Mouse (Mus musculus): ENCODE data around the gene Tmem106b. TPM values are rescaled to one million over a fixed set of nuclear protein-coding genes. Genes with fewer than 3 reads are reported as not detected.

The Tmem106b gene
- 31.5 and 37.9 TPM in 2 replicates for polyA plus RNA-seq (2014; fragmentation: Nextera tagmentation; extraction: Ambion mirVana)

DNA sequence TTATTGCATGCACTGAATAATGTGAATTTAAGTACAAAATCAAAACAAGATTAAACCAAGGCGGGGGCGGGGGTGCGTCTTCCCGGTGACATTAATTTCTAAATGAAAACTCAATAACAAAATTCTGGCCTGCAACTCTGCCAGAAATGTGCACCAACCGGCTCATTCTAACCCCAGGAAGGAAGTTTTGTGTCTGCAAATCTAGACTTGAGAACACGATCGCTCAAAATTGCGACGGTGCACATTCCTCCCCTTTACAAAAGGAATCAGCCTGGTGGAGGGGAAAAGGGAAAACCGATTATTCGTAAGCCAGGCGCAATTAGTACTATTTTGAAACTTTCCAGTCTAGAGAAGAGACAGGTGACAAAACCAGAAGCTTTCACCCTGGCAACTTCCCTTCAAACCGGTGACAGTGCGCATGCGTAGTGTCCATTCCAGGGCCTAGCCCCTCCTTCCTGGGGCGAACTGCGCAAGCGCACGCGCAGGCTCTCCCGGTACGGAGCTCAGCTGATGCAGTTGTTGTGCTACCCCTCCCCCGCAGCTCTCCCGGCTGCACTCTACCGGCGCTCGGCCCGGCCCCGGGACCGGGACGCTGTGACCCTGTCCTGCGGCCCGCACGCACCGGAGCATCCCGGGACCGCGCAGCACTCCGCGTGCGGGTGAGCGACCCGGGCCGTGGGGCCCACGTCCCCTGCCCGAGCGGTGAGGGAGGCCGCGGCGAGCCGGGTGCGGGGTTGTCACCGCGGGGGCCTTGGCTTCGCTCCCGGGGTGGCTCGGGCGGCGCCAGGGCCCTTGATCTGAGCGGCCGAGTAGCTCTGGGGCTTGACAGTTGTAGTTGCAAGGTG, at the start of gene Tmem106b:
Gene Tmem106b (plus strand): TSS at position 458 of the 845 bp plus-strand sequence.
- Histone ChIP-seq H3K9ac (peak within 1 kb of the TSS; percentile 93), H3K9me3 (ENCODE audit: low read depth, low read length) (no peaks in the 10 kb centered on the region), H3K36me3 (ENCODE audit: insufficient read depth) (peaks cover 16% of the 10 kb centered on the region; the same call in 1 of the 2 replicates), H3K4me2 (peak within 1 kb of the TSS; percentile 77), H3K27me3 (ENCODE audit: insufficient read depth, low read length) (no peaks in the 10 kb centered on the region), H3K4me1 (ENCODE audit: insufficient read depth) (0 out of 2 replicates have a peak, but pooled peaks cover 3% of the 10 kb centered on the region), H3K27ac (ENCODE audit: low read depth) (peak within 1 kb of the TSS; percentile 69; the same call in 1 of the 2 replicates), H3K4me3 (ENCODE audit: low read depth, low read length) (peak within 1 kb of the TSS; percentile 91)
- ATAC-seq (ENCODE audit: insufficient read depth) = peak; percentile 99
- 3% methylated on average over 61 of the region's 61 CpGs for WGBS
- DNase-seq = peak; percentile 98
- TF ChIP-seq CTCF (IDR thresholded peaks at IDR 0.05; ENCODE audit: low read depth) = no peak

DNA sequence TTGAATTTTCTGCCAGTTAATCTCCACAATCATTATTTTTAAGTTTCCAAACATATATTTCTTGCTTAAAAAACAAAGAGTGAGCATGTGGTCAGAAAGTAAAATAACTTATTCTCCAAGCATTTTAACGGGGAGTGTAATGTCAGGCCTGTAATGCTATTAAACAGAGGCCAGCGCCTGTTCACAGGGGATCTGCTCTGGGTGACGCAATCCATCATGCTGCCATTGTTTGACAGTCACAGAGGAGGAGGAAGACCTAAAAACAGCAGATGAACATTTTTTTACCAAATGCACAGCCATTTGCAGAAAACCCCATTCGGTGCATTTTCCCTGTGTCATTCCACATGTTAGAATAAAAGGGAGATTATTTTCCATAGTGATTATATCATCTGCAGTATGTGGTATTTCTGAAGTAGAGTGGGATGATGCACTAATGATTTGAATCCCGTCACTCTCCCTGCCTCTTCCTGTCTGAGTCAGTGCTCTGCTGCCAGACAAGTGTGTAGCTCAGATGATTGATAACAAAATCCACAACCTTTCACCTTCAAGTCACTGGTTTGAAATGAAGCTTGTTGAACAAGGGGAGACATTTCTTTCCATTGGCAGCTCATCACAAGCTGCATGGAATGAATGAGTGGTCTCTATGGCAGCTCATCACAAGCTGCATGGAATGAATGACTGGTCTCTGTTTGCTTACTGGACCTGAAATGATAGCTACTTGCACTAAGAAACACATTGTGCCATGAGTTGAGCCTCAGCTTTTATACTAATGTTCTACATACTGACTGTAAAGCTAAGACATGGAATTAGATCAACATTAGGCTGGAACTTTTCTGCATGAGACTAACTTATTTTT, 48.1 kb upstream of the Tmem106b start:
- no peaks in the 10 kb centered on the region for H3K27me3 ChIP-seq (ENCODE audit: insufficient read depth, low read length)
- WGBS = 18% methylated on average over 5 of the region's 5 CpGs
- ATAC-seq (ENCODE audit: insufficient read depth) (no peak), DNase-seq (no peak)
- H3K4me2 ChIP-seq = no peak overlapping the region
- H3K4me3 ChIP-seq (ENCODE audit: low read depth, low read length) = no peak overlapping the region
- no peaks in the 10 kb centered on the region for H3K9me3 ChIP-seq (ENCODE audit: low read depth, low read length)
- H3K9ac ChIP-seq = no peak overlapping the region
- no peak overlapping the region for H3K27ac ChIP-seq (ENCODE audit: low read depth)
- H3K36me3 ChIP-seq (ENCODE audit: insufficient read depth) = no peaks in the 10 kb centered on the region
- no peak for TF ChIP-seq CTCF (IDR thresholded peaks at IDR 0.05; ENCODE audit: low read depth)
- no peaks in the 10 kb centered on the region for H3K4me1 ChIP-seq (ENCODE audit: insufficient read depth)

DNA sequence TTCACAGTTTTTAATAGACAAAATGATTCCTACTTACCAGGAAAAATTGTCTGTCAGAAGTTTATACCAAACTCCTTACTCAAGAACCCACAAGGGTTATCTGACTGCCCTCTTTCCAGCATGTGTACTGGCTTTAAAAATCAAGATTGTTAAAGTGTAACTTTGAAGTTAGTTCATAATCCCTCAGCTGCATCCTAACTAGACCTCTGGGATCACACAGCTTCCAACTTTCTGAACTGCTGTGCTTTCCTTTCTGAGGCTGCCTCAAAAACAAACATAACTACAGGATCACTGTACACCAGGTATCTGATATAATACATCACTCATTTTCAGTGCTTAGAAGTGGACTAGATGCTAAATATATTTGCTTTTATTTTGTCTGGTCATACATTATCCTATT, 39.0 kb upstream of the Tmem106b start:
- Histone ChIP-seq H3K4me2 (no peak overlapping the region), H3K9ac (no peak overlapping the region), H3K27ac (ENCODE audit: low read depth) (no peak overlapping the region), H3K4me1 (ENCODE audit: insufficient read depth) (no peaks in the 10 kb centered on the region), H3K9me3 (ENCODE audit: low read depth, low read length) (no peaks in the 10 kb centered on the region), H3K4me3 (ENCODE audit: low read depth, low read length) (no peak overlapping the region), H3K36me3 (ENCODE audit: insufficient read depth) (no peaks in the 10 kb centered on the region), H3K27me3 (ENCODE audit: insufficient read depth, low read length) (no peaks in the 10 kb centered on the region)
- no peak for TF ChIP-seq CTCF (IDR thresholded peaks at IDR 0.05; ENCODE audit: low read depth)
- ATAC-seq (ENCODE audit: insufficient read depth) (no peak), DNase-seq (no peak)

DNA sequence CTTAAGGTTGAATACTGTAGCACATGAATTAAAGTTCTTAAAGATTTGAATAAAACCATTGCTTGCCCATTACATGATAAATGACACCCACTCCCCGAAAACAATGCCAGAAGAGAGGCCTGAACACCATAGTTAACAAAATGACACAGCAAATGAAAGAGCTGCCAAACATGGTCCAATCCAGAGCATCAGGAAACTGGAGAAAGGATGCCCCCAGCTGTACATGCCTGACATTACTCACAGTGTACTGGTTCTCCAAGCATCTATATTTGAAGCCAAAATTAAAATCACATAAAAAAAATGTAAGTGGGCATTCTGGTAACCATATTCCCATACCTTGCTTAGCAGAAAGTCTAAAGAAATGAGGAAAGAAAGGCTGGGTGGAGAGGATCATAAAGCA, 38.6 kb upstream of the Tmem106b start:
- no peak overlapping the region for H3K9ac ChIP-seq
- TF ChIP-seq CTCF (IDR thresholded peaks at IDR 0.05; ENCODE audit: low read depth) = peak; percentile 23
- H3K4me1 ChIP-seq (ENCODE audit: insufficient read depth) = no peaks in the 10 kb centered on the region
- no peaks in the 10 kb centered on the region for H3K27me3 ChIP-seq (ENCODE audit: insufficient read depth, low read length)
- 47% methylated on average over 1 of the region's 1 CpGs for WGBS
- H3K9me3 ChIP-seq (ENCODE audit: low read depth, low read length) = no peaks in the 10 kb centered on the region
- no peak overlapping the region for H3K27ac ChIP-seq (ENCODE audit: low read depth)
- no peak for ATAC-seq (ENCODE audit: insufficient read depth)
- no peak overlapping the region for H3K4me3 ChIP-seq (ENCODE audit: low read depth, low read length)
- DNase-seq = peak; percentile 34
- H3K4me2 ChIP-seq = no peak overlapping the region
- H3K36me3 ChIP-seq (ENCODE audit: insufficient read depth) = no peaks in the 10 kb centered on the region

DNA sequence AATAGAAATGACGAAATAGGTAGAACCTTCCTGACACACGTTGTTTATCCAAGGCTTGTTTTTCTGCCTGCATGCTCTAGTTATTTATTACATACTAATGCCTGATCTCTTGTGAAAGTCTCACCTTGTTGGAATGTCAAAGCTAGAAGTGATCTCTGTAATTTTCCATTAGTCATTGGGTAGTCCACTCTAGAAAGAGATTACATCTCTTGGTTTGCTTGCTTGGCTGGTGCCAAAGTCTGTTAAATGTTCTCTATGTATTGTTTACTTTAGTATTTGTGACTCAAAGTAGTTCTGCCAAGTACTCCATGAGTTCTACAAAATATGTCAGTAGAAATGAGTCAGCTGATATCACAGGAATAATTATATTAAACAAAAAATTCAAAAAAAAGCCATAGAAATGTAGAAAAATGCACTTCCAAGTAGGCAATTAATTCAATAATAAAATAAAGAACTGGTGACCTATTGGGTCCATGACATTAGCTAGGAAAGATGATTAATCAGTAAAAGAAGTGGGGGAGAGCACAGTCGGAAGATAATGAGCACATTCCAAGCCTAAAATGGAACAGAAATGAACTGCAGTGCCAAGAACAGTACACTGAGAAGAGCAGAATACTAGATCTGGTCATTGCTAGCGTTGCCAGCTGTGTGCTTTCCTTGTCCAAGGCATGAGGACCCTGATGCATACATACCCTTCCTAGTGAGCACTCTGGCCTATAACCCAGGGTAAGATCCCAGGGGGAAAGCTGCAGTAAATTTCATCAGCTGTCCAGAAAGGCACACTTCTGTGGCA, 17.0 kb upstream of the Tmem106b start:
- Histone ChIP-seq H3K4me2 (no peak overlapping the region), H3K9ac (no peak overlapping the region), H3K4me3 (ENCODE audit: low read depth, low read length) (no peak overlapping the region), H3K9me3 (ENCODE audit: low read depth, low read length) (no peaks in the 10 kb centered on the region), H3K27ac (ENCODE audit: low read depth) (no peak overlapping the region), H3K4me1 (ENCODE audit: insufficient read depth) (no peaks in the 10 kb centered on the region), H3K36me3 (ENCODE audit: insufficient read depth) (no peaks in the 10 kb centered on the region), H3K27me3 (ENCODE audit: insufficient read depth, low read length) (no peaks in the 10 kb centered on the region)
- no peak for TF ChIP-seq CTCF (IDR thresholded peaks at IDR 0.05; ENCODE audit: low read depth)
- 61% methylated on average over 4 of the region's 4 CpGs for WGBS
- ATAC-seq (ENCODE audit: insufficient read depth) = no peak
- DNase-seq = peak; percentile 17

DNA sequence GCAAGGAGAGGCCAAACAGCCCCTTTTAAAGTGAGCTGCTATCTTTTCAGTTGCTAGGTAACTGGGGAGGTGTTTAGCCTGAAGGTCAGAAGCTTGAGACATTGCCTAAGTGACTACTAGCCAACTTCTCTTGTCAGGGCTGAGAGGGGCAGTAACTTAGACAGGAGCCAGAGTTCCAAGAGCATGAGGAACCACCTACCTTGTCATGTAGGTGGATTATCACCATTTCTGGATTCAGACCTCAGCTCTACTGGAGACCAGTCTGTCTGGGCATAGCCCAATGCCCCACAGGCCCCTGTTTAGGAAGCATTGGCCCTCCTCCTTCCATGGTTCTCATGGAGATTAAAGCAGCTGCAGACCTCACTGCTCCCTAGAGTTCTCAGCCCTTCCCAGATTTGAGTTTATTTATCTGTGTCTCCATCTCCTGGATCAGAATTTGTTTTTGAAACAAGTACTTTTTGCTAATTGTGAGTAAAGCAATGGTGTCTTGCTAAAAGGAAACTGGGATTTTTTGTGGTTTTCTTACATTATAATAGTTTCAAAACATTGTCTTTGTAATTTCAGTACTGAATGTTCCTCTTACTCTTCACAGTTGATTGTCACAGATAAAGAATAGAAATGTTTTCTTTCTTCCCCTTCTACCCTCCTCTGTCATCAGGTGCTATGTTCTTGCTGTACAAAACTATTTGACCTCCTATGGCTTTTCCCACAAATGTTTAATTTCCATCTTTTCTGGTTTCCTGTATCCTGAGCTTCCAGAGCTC, 8.1 kb upstream of the Tmem106b start:
- no peak for TF ChIP-seq CTCF (IDR thresholded peaks at IDR 0.05; ENCODE audit: low read depth)

More for the DNA sequence above, 8.1 kb upstream of the Tmem106b start:
- DNase-seq (no peak), ATAC-seq (ENCODE audit: insufficient read depth) (no peak)
- no peaks in the 10 kb centered on the region for H3K4me1 ChIP-seq (ENCODE audit: insufficient read depth)
- H3K4me3 ChIP-seq (ENCODE audit: low read depth, low read length) = no peak overlapping the region
- no peaks in the 10 kb centered on the region for H3K27me3 ChIP-seq (ENCODE audit: insufficient read depth, low read length)
- no peak overlapping the region for H3K4me2 ChIP-seq
- no peak overlapping the region for H3K27ac ChIP-seq (ENCODE audit: low read depth)
- no peaks in the 10 kb centered on the region for H3K36me3 ChIP-seq (ENCODE audit: insufficient read depth)
- H3K9me3 ChIP-seq (ENCODE audit: low read depth, low read length) = no peaks in the 10 kb centered on the region
- H3K9ac ChIP-seq = no peak overlapping the region

Data from lung, embryonic 14.5 days (tissue).